Mouse (Mus musculus) midbrain, embryonic 13.5 days (tissue): ENCODE measurements at regions not wholly inside any gene's neighbourhood (a gene's known extent, or its start where the extent isn't known, plus 50 kb on each side); places are given as distances from the start of the nearest gene placed in this dataset.

ENCODE experiments used
- ATAC-seq: fragments of 200-750 bp; cut with Nextera tagmentation; 2 replicates; pipeline ENCODE4 v1.8.0; 2017; ENCODE audit warnings: mild to moderate bottlenecking, moderate TSS enrichment, moderate library complexity
- H3K27ac ChIP-seq: fragments of 300-500 bp; sonication (generic); 2 replicates; pipeline ENCODE4 v1.5.1; 2015; ENCODE audit warnings: inconsistent platforms, mild to moderate bottlenecking, moderate library complexity
- H3K27me3 ChIP-seq: fragments of 300-500 bp; sonication (generic); 2 replicates; pipeline ENCODE4 v1.6.1; 2015; ENCODE audit warnings: mild to moderate bottlenecking, inconsistent platforms
- H3K36me3 ChIP-seq: fragments of 300-500 bp; sonication (generic); 2 replicates; pipeline ENCODE4 v1.6.1; 2015; ENCODE audit warnings: mild to moderate bottlenecking, inconsistent platforms
- H3K4me1 ChIP-seq: fragments of 300-500 bp; sonication (generic); replicated peaks from 2 replicates; pipeline ENCODE4 v1.6.1; 2015; ENCODE audit warnings: inconsistent platforms
- H3K4me2 ChIP-seq: fragments of 300-500 bp; sonication (generic); replicated peaks from 2 replicates; pipeline ENCODE4 v1.6.1; 2015; ENCODE audit warnings: moderate library complexity, mild to moderate bottlenecking, inconsistent platforms
- H3K4me3 ChIP-seq: fragments of 300-500 bp; sonication (generic); replicated peaks from 2 replicates; pipeline ENCODE4 v1.5.1; 2015; ENCODE audit warnings: mild to moderate bottlenecking, inconsistent platforms
- H3K9ac ChIP-seq: fragments of 300-500 bp; sonication (generic); replicated peaks from 2 replicates; pipeline ENCODE4 v1.6.1; 2015; ENCODE audit warnings: mild to moderate bottlenecking, inconsistent platforms
- H3K9me3 ChIP-seq: fragments of 300-500 bp; sonication (generic); 2 replicates; pipeline ENCODE4 v1.6.1; 2016; ENCODE audit warnings: mild to moderate bottlenecking, inconsistent platforms
- WGBS: fragments of 180-500 bp; shearing (Covaris S2); methylation state at CpG from one replicate; pipeline ENCODE4 v1.1.7; 2015; 5-methylcytosine and 5-hydroxymethylcytosine counted together

DNA sequence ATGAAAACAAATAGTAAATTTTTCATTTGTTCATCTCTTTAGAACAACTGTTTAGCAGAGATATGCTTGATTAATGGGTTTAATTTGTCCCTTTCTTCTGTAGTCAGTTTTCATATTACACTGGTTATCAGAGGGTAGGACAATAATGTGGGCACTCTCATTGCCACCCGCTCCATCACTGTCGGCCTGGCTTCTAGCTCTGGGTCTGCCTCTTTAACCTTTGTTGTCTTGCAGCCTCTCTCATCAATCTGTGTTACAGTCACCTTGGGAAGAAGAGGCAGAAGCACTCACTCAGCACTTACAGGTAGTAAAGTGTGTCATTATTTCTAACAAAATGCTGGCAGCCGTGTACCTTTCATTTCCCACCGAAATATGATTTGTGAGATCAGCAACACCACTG, 690.5 kb downstream of the Gbe1 start:
- no peak for ATAC-seq
- H3K36me3 ChIP-seq, result no peaks in the 10 kb centered on the region
- WGBS, result 90% methylated on average over 4 of the region's 4 CpGs
- no peaks in the 10 kb centered on the region for H3K4me1 ChIP-seq
- H3K9me3 ChIP-seq, result no peaks in the 10 kb centered on the region
- no peak overlapping the region for H3K9ac ChIP-seq
- no peak overlapping the region for H3K27ac ChIP-seq
- no peak overlapping the region for H3K4me3 ChIP-seq
- H3K27me3 ChIP-seq, result no peaks in the 10 kb centered on the region
- no peak overlapping the region for H3K4me2 ChIP-seq

DNA sequence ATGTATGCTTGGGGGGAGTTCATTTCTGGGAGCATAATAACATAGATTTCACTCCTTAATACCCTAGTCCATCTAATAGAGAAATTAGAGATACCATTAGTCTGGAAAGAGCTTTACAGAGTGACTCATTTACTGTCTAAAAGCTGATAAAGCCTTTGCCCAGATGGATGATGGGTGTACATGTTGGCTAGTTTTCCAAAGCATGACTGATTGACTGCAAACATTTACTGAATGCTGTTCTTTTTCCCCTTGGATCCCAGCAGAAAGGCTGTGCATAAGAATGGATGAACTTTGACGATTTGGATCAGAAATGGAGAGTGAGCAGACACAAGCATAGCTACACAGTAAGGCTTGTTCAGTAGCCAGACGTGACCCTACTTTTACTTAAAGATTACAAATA, 729.6 kb downstream of the Gbe1 start:
- Histone ChIP-seq H3K27ac (no peak overlapping the region), H3K9me3 (no peaks in the 10 kb centered on the region), H3K9ac (no peak overlapping the region), H3K36me3 (no peaks in the 10 kb centered on the region), H3K4me2 (no peak overlapping the region), H3K4me3 (no peak overlapping the region), H3K4me1 (no peaks in the 10 kb centered on the region), H3K27me3 (no peaks in the 10 kb centered on the region)
- WGBS, result 78% methylated on average over 2 of the region's 2 CpGs
- ATAC-seq, result no peak

DNA sequence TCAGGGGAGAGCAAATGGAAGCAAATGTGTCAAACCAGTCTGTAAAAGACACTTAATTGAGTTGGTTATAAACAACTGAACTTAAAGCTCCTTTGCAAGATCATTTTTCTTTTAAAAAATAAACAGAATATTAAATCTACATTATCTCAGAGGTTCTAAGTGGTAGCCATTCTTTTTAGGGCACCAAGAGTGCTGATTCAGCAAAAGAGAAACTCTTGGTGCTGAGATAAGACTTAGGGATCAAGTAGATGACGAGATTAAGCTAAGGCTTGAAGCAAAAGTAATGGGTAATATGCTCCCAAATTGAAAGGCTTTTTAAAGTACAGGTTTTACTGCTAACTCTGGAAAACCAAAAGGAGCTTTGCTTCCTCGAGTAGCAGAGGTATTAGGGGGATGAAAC, 740.5 kb downstream of the Gbe1 start:
- no peaks in the 10 kb centered on the region for H3K36me3 ChIP-seq
- 47% methylated on average over 2 of the region's 2 CpGs for WGBS
- no peaks in the 10 kb centered on the region for H3K9me3 ChIP-seq
- no peak for ATAC-seq
- H3K27me3 ChIP-seq, result no peaks in the 10 kb centered on the region
- no peak overlapping the region for H3K4me2 ChIP-seq
- H3K4me1 ChIP-seq, result no peaks in the 10 kb centered on the region
- no peak overlapping the region for H3K27ac ChIP-seq
- H3K4me3 ChIP-seq, result no peak overlapping the region
- H3K9ac ChIP-seq, result no peak overlapping the region

DNA sequence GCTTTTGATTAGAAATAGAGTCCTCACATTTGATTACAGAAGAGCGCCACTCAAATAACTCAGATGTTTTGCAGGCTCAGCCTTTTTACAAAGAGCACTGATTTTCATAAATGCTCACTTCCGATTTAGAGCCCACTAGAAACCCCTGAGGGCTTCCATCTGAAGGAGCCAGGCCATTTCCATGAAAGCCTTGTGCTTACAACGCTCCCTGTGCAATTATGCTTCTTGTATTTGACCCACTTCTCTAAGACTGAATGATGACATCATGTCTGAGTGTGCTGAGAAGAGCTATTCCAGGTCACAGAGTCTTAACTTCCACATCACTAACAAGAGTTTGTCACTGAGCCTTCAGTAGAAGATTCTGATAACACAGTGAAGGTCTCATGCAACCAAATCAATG, 749.0 kb downstream of the Gbe1 start:
- no peaks in the 10 kb centered on the region for H3K9me3 ChIP-seq
- H3K4me3 ChIP-seq, result no peak overlapping the region
- H3K4me2 ChIP-seq, result no peak overlapping the region
- ATAC-seq, result no peak
- no peak overlapping the region for H3K27ac ChIP-seq
- WGBS, result 69% methylated on average over 3 of the region's 3 CpGs
- H3K27me3 ChIP-seq, result no peaks in the 10 kb centered on the region
- H3K36me3 ChIP-seq, result no peaks in the 10 kb centered on the region
- H3K4me1 ChIP-seq, result no peaks in the 10 kb centered on the region
- no peak overlapping the region for H3K9ac ChIP-seq

DNA sequence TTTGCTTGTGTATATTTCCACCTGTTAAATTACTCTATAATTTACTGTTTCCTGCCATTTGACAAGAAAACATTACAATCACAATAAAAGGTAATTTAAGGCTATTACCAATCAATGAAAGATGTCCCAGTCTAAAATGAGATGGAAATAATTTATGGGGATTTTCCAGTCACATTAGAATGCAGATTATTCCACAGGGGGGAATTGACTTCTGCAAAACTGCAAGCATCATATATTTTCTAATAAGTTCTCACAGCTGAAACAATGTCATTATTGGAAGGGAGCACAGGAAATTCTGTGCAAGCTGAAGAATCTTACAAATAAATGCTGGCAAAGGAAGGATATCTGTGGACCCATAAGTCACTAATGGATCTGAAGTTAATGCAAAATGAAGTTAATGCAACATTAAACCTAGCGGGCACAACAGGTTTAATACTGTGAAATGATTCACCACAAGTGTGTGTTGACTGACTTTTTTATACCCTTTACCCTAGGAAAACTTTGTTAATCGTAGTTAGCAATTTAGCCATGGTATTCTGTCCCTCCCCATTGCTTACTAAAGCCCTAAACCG, 749.7 kb downstream of the Gbe1 start:
- H3K4me2 ChIP-seq, result no peak overlapping the region
- no peak overlapping the region for H3K9ac ChIP-seq
- H3K4me3 ChIP-seq, result no peak overlapping the region
- H3K27ac ChIP-seq, result no peak overlapping the region
- no peaks in the 10 kb centered on the region for H3K27me3 ChIP-seq
- H3K9me3 ChIP-seq, result no peaks in the 10 kb centered on the region
- H3K36me3 ChIP-seq, result no peaks in the 10 kb centered on the region
- ATAC-seq, result no peak
- WGBS, result 84% methylated on average over 3 of the region's 3 CpGs
- H3K4me1 ChIP-seq, result 0 out of 2 replicates have a peak, but pooled peaks cover under 1% of the 10 kb centered on the region

DNA sequence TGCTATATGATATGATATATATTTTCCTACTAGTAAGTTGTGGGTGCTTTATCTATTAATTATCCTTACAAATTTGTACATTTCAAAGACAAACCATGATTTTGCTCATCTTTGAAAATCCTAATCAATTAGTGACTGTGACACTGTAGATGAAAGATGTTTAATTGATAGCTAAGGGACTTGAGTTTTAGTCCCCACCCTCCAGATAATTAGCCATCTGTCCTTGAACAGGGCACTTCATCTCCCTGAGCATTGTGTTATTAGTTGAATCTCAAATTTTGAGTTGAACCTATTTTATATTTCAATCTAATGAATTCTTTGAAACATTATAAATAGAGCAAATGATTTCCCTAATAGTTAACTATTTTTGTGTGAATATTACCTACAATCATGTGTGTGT, 756.4 kb downstream of the Gbe1 start:
- Histone ChIP-seq H3K27me3 (no peaks in the 10 kb centered on the region), H3K4me1 (0 out of 2 replicates have a peak, but pooled peaks cover 5% of the 10 kb centered on the region), H3K9ac (no peak overlapping the region), H3K9me3 (no peaks in the 10 kb centered on the region), H3K4me3 (no peak overlapping the region), H3K27ac (no peak overlapping the region), H3K4me2 (no peak overlapping the region), H3K36me3 (no peaks in the 10 kb centered on the region)
- no peak for ATAC-seq

DNA sequence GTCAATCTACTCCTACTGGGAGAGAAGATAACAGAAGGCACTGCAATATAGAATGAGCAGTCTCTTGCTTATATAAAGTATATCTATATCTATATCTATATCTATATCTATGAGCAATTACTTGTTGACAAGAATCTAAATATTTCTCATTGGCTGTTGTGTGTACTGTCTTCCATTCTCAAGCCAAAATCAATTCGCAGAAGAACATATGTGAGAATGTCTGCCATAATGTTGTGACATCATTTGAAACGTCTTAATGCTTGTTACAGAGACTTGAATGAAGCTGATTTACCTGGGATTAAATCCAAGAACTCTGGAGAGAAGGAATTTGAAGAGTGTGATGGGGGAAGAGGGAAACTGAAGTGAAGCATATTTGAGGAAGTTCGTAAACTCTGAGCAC, 789.1 kb downstream of the Gbe1 start:
- Histone ChIP-seq H3K9me3 (no peaks in the 10 kb centered on the region), H3K4me2 (no peak overlapping the region), H3K4me3 (no peak overlapping the region), H3K27ac (no peak overlapping the region), H3K4me1 (no peaks in the 10 kb centered on the region), H3K9ac (no peak overlapping the region), H3K36me3 (no peaks in the 10 kb centered on the region), H3K27me3 (no peaks in the 10 kb centered on the region)
- WGBS, result 84% methylated on average over 3 of the region's 3 CpGs
- ATAC-seq, result no peak

DNA sequence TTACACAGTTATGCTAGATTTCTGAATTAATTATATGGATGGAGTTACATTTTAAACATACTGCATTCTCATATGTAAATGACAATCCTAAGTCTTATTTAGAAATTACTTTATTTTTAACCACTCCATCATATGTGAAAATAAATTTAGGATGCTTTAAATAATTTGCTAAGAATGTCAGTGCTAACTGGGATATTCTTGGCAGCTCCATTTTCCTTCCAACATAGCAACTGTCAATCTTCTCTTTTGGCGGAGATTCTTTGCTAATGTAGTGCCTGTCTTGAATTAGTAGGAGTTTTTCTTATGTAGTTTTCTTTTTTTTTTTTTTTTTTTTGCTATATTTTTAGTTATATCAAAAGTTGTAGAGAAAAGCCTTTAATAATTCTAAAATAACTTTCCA, 795.2 kb downstream of the Gbe1 start:
- Histone ChIP-seq H3K9ac (no peak overlapping the region), H3K36me3 (no peaks in the 10 kb centered on the region), H3K4me1 (no peaks in the 10 kb centered on the region), H3K4me2 (no peak overlapping the region), H3K4me3 (no peak overlapping the region), H3K9me3 (no peaks in the 10 kb centered on the region), H3K27ac (no peak overlapping the region), H3K27me3 (no peaks in the 10 kb centered on the region)
- no peak for ATAC-seq
- 92% methylated on average over 1 of the region's 1 CpGs for whole genome bisulfite sequencing

DNA sequence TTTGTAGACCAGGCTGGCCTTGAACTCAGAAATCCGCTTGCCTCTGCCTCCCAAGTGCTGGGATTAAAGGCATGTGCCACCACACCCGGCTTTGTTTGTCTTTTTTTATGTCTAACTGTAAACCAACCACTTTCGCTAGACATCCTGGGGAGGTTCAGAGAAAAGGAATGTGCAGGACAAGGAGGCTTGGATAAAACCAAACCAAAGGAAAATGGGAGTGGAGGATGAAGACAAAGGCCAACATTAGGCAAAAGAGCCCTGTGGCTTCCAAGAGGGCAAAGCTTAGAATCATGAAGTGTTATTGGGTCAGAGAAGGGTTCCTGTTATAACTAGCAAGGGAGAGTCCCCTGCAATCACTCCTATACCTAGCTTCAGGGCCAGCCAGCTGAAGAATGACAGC, 800.6 kb downstream of the Gbe1 start:
- no peak for ATAC-seq
- Histone ChIP-seq H3K4me2 (no peak overlapping the region), H3K27me3 (no peaks in the 10 kb centered on the region), H3K9ac (no peak overlapping the region), H3K27ac (no peak overlapping the region), H3K36me3 (no peaks in the 10 kb centered on the region), H3K4me3 (no peak overlapping the region), H3K4me1 (no peaks in the 10 kb centered on the region), H3K9me3 (no peaks in the 10 kb centered on the region)
- 85% methylated on average over 3 of the region's 3 CpGs for WGBS

DNA sequence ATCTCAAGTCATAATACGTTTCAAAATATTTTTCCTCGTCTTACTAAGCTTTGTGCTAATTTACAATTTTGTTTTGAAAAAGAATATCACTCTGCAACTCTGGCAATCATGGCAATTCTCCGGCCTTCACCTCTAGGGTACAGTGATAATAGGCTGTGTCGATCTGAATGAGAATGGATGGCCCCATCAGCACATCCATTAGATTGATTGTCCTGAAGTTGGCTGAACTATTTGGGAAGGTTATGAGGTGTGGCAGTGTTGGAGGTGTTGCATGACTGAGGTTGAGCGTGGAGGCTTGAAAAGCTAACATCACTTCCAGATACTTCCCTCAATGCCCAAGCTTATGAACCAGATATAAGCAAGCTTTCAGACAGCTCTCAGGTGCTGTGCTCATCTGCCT, 807.0 kb downstream of the Gbe1 start:
- Histone ChIP-seq H3K4me3 (no peak overlapping the region), H3K36me3 (no peaks in the 10 kb centered on the region), H3K9ac (no peak overlapping the region), H3K9me3 (no peaks in the 10 kb centered on the region), H3K27me3 (no peaks in the 10 kb centered on the region), H3K4me2 (no peak overlapping the region), H3K4me1 (no peaks in the 10 kb centered on the region), H3K27ac (no peak overlapping the region)
- 92% methylated on average over 5 of the region's 5 CpGs for WGBS
- no peak for ATAC-seq

DNA sequence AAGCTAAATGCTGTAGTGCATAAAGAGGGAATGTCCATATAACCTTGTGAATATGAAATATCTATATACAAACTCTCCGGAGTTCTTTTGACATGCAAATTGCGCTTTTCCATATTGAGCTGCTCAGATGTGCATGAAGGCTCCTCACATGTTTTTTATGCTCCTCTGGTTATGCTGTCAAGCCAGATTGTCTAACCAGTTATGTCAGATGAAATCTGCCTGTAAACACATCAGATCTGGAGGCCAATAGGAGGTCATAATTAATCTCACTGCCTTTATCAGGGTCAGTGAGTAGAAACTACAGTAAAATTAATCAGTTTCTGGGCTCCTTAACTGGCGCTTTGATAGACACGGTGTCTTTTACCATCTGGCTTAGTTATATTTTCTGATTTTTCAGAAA, 809.9 kb downstream of the Gbe1 start:
- H3K36me3 ChIP-seq, result no peaks in the 10 kb centered on the region
- no peak overlapping the region for H3K27ac ChIP-seq
- 82% methylated on average over 4 of the region's 4 CpGs for WGBS
- no peak overlapping the region for H3K9ac ChIP-seq
- H3K4me1 ChIP-seq, result no peaks in the 10 kb centered on the region
- no peak overlapping the region for H3K4me2 ChIP-seq
- no peak overlapping the region for H3K4me3 ChIP-seq
- ATAC-seq, result no peak
- no peaks in the 10 kb centered on the region for H3K9me3 ChIP-seq
- no peaks in the 10 kb centered on the region for H3K27me3 ChIP-seq

DNA sequence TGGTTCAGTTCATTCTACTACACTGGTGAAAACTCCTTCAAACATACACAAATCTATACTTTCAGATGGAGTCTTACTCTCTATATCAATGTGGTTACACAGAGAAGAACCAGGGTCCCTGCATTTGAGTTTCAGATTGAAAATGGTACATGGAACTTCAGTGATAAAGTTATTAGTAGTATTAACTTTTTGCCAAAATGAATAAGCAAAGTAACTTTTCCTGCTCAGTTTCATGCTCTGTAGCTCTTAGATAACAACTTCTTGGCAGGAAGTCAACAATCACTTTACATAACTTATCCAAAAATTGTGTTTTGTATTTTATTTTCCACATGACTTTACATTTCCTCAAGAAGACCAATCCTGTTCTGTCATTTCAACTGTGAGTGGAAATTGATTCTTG, 819.1 kb downstream of the Gbe1 start:
- Histone ChIP-seq H3K4me2 (no peak overlapping the region), H3K27ac (no peak overlapping the region), H3K4me3 (no peak overlapping the region), H3K36me3 (no peaks in the 10 kb centered on the region), H3K9ac (no peak overlapping the region), H3K4me1 (no peaks in the 10 kb centered on the region), H3K27me3 (no peaks in the 10 kb centered on the region), H3K9me3 (no peaks in the 10 kb centered on the region)
- ATAC-seq, result no peak

DNA sequence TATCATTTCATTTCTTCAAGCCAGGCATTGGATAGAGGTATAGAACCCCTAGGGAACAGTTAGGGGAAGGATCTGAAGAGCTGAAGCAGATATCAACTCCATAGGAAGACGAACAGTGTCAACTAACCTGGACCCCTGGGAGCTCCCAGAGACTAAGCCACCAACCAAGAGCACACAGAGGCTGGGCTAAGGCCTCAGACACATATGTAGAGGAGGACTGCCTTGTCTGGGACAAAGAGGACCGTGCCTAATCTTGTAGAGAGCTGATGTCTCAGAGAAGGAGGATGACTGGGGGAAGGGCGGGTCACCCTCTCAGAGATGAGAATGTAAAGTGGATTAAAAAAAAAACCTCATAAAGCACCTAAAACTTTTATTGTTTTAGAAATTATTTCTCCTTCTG, 824.9 kb downstream of the Gbe1 start:
- no peak overlapping the region for H3K9ac ChIP-seq
- peak; percentile 62; the same call in 1 of the 2 replicates for ATAC-seq
- H3K4me1 ChIP-seq, result 0 out of 2 replicates have a peak, but pooled peaks cover 2% of the 10 kb centered on the region
- no peaks in the 10 kb centered on the region for H3K27me3 ChIP-seq
- WGBS, result 40% methylated on average over 3 of the region's 3 CpGs
- H3K9me3 ChIP-seq, result no peaks in the 10 kb centered on the region
- no peak overlapping the region for H3K27ac ChIP-seq
- H3K4me3 ChIP-seq, result no peak overlapping the region
- H3K36me3 ChIP-seq, result no peaks in the 10 kb centered on the region
- H3K4me2 ChIP-seq, result no peak overlapping the region
